Mouse (Mus musculus) activated CD4-positive, CD25-positive, alpha-beta regulatory T cell (primary cell): ENCODE data around the gene Ddx3x. TPM values are rescaled to one million over a fixed set of nuclear protein-coding genes. Genes with fewer than 3 reads are reported as not detected.

Experiments
- polyA plus RNA-seq, 2 experiments: library from polyadenylated mRNA; unstranded; fragments of 100-300 nt; shearing (Covaris generic); gene quantifications; one replicate each; pipeline ENCODE4 v1.2.1; 2017

Gene Ddx3x
- polyA plus RNA-seq: 10 to 100 TPM; 60.6 to 84.0 TPM

DNA sequence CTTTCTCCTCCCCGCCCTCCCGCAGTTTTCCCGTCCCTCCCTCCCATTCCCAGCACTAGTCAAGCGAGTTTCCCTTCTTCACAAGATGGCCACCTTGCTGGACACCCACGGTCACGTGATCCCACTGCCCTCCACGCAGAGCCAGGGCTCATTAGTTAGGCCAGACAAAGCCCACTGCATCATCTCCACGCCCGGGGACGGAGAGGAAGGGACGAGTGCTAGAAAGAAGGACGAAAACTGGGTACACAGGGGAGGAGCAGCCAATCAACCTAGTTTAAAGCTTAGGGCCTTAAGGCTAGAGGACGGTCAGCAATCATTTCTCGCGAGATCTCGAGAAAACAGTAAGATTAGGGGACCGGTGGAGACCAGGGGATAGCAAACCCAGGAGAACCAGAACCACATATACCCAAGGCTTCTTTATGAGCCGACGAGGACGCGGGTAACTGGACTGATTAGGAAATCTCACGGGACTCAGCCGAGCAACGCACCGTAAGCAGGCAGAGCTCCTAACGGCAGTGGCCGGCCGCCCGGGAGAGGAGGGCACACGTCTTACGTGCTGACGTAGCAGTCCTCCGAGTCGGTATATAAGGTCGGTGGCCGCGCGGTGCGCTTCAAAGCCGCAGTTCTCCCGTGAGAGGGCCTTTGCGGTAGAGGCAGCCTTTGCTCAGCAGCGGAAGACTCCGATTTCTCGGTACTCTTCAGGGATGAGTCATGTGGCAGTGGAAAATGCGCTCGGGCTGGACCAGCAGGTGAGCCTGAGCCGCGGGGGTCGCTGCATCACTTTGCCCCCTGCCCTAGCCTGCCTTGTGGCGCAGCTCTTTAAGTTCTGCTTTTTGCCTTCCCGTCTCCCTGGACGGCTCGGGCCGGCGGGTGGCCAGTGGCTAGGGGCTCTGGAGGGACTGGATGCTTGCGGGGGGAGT is at the start of gene Ddx3x:
Gene Ddx3x (plus strand): TSS at position 562 of the 920 bp plus-strand sequence.

Other genes starting within 250 kb of the Ddx3x start
- gene Usp9x, start 209.5 kb upstream of the Ddx3x start, polyA plus RNA-seq: 10 to 100 TPM; 50.1 to 65.4 TPM
- not detected for gene Nyx, start 185.1 kb downstream of the Ddx3x start, polyA plus RNA-seq